Mouse (Mus musculus) intestine, embryonic 14.5 days (tissue): ENCODE data around the gene Prss21. TPM values are rescaled to one million over a fixed set of nuclear protein-coding genes. Genes with fewer than 3 reads are reported as not detected.

Experiments used
- ATAC-seq: fragments of 200-750 bp; cut with Nextera tagmentation; replicated peaks from 2 replicates; pipeline ENCODE4 v1.8.0; 2017; ENCODE audit warnings: low read depth, moderate number of reproducible peaks, moderate TSS enrichment, moderate library complexity; ENCODE audit not compliant: low FRiP score, low TSS enrichment
- DNase-seq: peaks from one replicate; pipeline ENCODE4 v3.0.0-alpha.2; 2018; ENCODE audit warnings: low spot score
- H3K27ac ChIP-seq: fragments of 300-500 bp; sonication (generic); 2 replicates; pipeline ENCODE4 v1.5.1; 2014; ENCODE audit warnings: low read depth, mild to moderate bottlenecking, control low read depth
- H3K27me3 ChIP-seq: fragments of 300-500 bp; sonication (generic); replicated peaks from 2 replicates; pipeline ENCODE4 v1.6.1; 2014; ENCODE audit warnings: low read length, control low read depth; ENCODE audit not compliant: control insufficient read depth, insufficient read depth
- H3K36me3 ChIP-seq: fragments of 300-500 bp; sonication (generic); 2 replicates; pipeline ENCODE4 v1.6.1; 2014; ENCODE audit warnings: low read length, control low read depth; ENCODE audit not compliant: control insufficient read depth, insufficient read depth
- H3K4me1 ChIP-seq: fragments of 300-500 bp; sonication (generic); replicated peaks from 2 replicates; pipeline ENCODE4 v1.6.1; 2014; ENCODE audit warnings: low read length, control low read depth, mixed read lengths; ENCODE audit not compliant: control insufficient read depth, insufficient read depth
- H3K4me2 ChIP-seq: fragments of 300-500 bp; sonication (generic); 2 replicates; pipeline ENCODE4 v1.6.1; 2014; ENCODE audit warnings: low read length
- H3K4me3 ChIP-seq: fragments of 300-500 bp; sonication (generic); 2 replicates; pipeline ENCODE4 v1.5.1; 2014; ENCODE audit warnings: low read depth, low read length, control low read depth, mixed read lengths
- H3K9ac ChIP-seq: fragments of 300-500 bp; sonication (generic); 2 replicates; pipeline ENCODE4 v1.6.1; 2014; ENCODE audit warnings: mild to moderate bottlenecking, low read length
- H3K9me3 ChIP-seq: fragments of 300-500 bp; sonication (generic); 2 replicates; pipeline ENCODE4 v1.6.1; 2016; ENCODE audit warnings: low read length, control low read depth; ENCODE audit not compliant: control insufficient read depth
- WGBS: fragments of 180-500 bp; shearing (Covaris S2); extraction: QIAGEN DNeasy Blood & Tissue Kit; methylation state at CpG from one replicate; pipeline ENCODE4 v1.1.7; 2014; 5-methylcytosine and 5-hydroxymethylcytosine counted together
- polyA plus RNA-seq: library from polyadenylated mRNA; unstranded; fragments of >200 nt; fragmentation: Nextera tagmentation; extraction: Ambion mirVana; gene quantifications from 2 replicates; pipeline ENCODE4 v1.2.1, GENCODE M21; 2014

Gene Prss21
- polyA plus RNA-seq, 1 experiment from 2014 or later: not detected

GRCm38 (mm10) chr17:23829064-23829619, 38.7 kb upstream of the Prss21 start, which contains the start of gene Elob:
Elob (minus strand) TSS chr17:23829136.
- Histone ChIP-seq H3K4me3 (peak within 1 kb of the TSS; percentile 92), H3K36me3 (peaks cover 32% of the 10 kb centered on the region), H3K9ac (peak within 1 kb of the TSS; percentile 86), H3K4me2 (peak within 1 kb of the TSS; percentile 88), H3K27me3 (0 out of 2 replicates have a peak, but pooled peaks cover 11% of the 10 kb centered on the region), H3K4me1 (peaks cover 17% of the 10 kb centered on the region), H3K27ac (peak within 1 kb of the TSS; percentile 87), H3K9me3 (0 out of 2 replicates have a peak, but pooled peaks cover 2% of the 10 kb centered on the region)
- ATAC-seq (peak; percentile 95), DNase-seq (peak; percentile 92)
- WGBS: under 1% methylated on average over 28 of the region's 42 CpGs

GRCm38 (mm10) chr17:23831201-23831600, 36.7 kb upstream of the Prss21 start:
- H3K9ac ChIP-seq: no peak overlapping the region
- peaks cover 17% of the 10 kb centered on the region for H3K4me1 ChIP-seq
- H3K27ac ChIP-seq: no peak overlapping the region
- WGBS: 97% methylated on average over 1 of the region's 1 CpGs
- ATAC-seq: no peak
- no peak overlapping the region for H3K4me3 ChIP-seq
- no peak overlapping the region for H3K4me2 ChIP-seq
- 0 out of 2 replicates have a peak, but pooled peaks cover 11% of the 10 kb centered on the region for H3K27me3 ChIP-seq
- no peak for DNase-seq
- peaks cover 12% of the 10 kb centered on the region for H3K36me3 ChIP-seq
- H3K9me3 ChIP-seq: 0 out of 2 replicates have a peak, but pooled peaks cover 2% of the 10 kb centered on the region

GRCm38 (mm10) chr17:23836006-23836575, 31.8 kb upstream of the Prss21 start, which contains the start of gene Prss33:
Prss33 (minus strand) TSS chr17:23836056.
- Histone ChIP-seq H3K4me2 (no peak within 1 kb of the TSS), H3K9ac (no peak within 1 kb of the TSS), H3K4me3 (no peak within 1 kb of the TSS), H3K27me3 (0 out of 2 replicates have a peak, but pooled peaks cover 7% of the 10 kb centered on the region), H3K9me3 (no peaks in the 10 kb centered on the region), H3K4me1 (no peaks in the 10 kb centered on the region), H3K27ac (no peak within 1 kb of the TSS), H3K36me3 (no peaks in the 10 kb centered on the region)
- ATAC-seq: no peak
- no peak for DNase-seq
- 70% methylated on average over 8 of the region's 8 CpGs for WGBS

DNA sequence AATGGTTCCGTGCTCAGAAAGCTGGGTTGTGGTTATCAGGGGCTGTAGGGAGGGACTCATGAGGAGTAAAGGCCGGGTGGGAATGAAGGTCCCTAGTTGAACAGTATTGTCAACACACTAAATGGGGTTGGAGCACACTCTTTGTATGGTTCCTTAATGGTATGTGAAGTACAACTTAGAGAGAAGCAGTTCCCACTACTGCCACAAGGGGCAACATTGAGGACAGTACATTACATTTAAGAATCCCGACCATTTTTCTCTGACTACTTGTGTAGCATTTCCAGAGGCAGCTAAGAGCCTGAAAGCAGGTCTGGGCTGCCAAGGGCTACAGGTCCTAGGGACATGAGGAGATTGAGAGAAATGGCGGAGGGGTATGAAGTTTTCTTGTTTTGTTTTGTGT, 26.7 kb upstream of the Prss21 start:
- ATAC-seq: no peak
- peak; percentile 76 for DNase-seq
- 26% methylated on average over 4 of the region's 4 CpGs for WGBS

DNA sequence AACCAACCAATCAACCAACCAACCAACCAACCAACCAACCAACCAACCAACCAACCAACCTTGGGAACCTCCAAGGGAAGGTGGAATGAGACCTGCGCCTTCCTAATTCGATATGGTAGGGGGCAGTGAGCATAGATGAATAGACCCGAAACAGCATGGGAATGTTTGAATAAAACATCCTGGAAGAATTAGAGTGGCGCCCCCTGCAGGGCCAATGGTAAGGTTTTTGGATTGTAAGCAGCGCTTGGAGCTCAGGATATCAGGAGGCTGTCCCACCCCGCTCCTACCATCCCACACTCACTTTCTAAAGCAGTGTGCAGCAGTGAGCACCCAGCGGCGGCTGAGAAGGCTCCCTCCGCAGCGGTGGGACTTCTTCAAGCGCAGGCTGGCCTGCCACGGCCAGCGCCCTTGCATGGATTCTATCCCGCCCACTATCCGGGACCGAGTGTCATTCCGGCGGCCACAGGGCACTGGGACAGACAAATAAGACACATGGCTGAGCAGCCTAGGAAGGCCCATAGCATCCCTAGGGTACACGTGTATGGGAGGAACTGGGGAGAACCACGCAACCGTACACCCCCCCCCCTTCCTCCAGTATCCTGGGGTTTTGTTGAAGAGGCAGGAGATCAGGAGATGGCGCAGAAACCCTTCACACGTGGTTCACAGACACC, 24.6 kb upstream of the Prss21 start:
- Histone ChIP-seq H3K4me1 (no peaks in the 10 kb centered on the region), H3K27me3 (no peaks in the 10 kb centered on the region), H3K27ac (no peak overlapping the region), H3K9me3 (no peaks in the 10 kb centered on the region), H3K9ac (no peak overlapping the region), H3K4me3 (no peak overlapping the region), H3K4me2 (peak overlapping the region; percentile 35; the same call in 1 of the 2 replicates), H3K36me3 (no peaks in the 10 kb centered on the region)
- DNase-seq: no peak
- 0 out of 2 replicates have a peak, but pooled peaks have one; percentile 32 for ATAC-seq
- 48% methylated on average over 23 of the region's 23 CpGs for WGBS

More for the DNA sequence above, 26.7 kb upstream of the Prss21 start:
- Histone ChIP-seq H3K4me3 (no peak overlapping the region), H3K27ac (no peak overlapping the region), H3K4me2 (no peak overlapping the region), H3K9me3 (no peaks in the 10 kb centered on the region), H3K27me3 (no peaks in the 10 kb centered on the region), H3K36me3 (no peaks in the 10 kb centered on the region), H3K9ac (no peak overlapping the region), H3K4me1 (no peaks in the 10 kb centered on the region)

DNA sequence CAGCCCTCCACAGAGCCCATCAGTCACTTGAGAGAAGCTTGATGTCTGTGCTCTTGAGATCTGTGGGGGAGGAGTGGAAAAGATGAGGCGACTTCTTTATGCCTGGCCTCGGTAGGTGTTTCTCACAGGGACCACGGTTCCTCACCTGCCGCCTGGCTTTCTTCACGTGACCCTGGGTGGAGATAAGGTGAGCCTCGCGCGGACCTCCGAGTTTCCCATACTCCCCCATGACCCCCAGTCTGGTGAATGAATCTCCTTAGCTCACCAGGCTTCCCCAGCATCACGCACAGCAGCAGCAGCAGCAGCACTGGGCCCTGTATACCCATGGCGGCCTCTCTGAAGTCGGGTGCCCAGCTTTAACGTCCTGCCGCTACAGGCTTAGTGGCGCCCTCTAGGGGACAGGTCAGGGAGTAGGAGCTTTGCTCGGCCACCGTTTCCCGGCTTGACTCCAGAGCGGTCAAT, 24.0 kb upstream of the Prss21 start, which contains the start of the genes Prss32 and Prss41:
Prss32 (plus strand) TSS at position 44 of the 462 bp plus-strand sequence.
Prss41 (minus strand) TSS at position 361 of the 462 bp plus-strand sequence.
- Histone ChIP-seq H3K4me3 (no peak within 1 kb of the TSS), H3K9ac (no peak within 1 kb of the TSS), H3K27ac (no peak within 1 kb of the TSS), H3K27me3 (no peaks in the 10 kb centered on the region), H3K9me3 (no peaks in the 10 kb centered on the region), H3K36me3 (no peaks in the 10 kb centered on the region), H3K4me1 (no peaks in the 10 kb centered on the region), H3K4me2 (peak within 1 kb of the TSS; percentile 35)
- ATAC-seq: peak; percentile 38; the same call in 1 of the 2 replicates
- 11% methylated on average over 19 of the region's 19 CpGs for WGBS
- DNase-seq: peak; percentile 71

GRCm38 (mm10) chr17:23850028-23850427, 17.8 kb upstream of the Prss21 start:
- Histone ChIP-seq H3K4me3 (no peak overlapping the region), H3K36me3 (no peaks in the 10 kb centered on the region), H3K27ac (no peak overlapping the region), H3K9ac (no peak overlapping the region), H3K4me1 (no peaks in the 10 kb centered on the region), H3K9me3 (no peaks in the 10 kb centered on the region), H3K4me2 (no peak overlapping the region), H3K27me3 (no peaks in the 10 kb centered on the region)
- 63% methylated on average over 2 of the region's 2 CpGs for WGBS
- ATAC-seq (no peak), DNase-seq (no peak)

GRCm38 (mm10) chr17:23850853-23851749, 16.8 kb upstream of the Prss21 start:
- DNase-seq: peak; percentile 84
- Histone ChIP-seq H3K36me3 (no peaks in the 10 kb centered on the region), H3K9me3 (no peaks in the 10 kb centered on the region), H3K4me3 (no peak overlapping the region), H3K27ac (no peak overlapping the region), H3K4me2 (no peak overlapping the region), H3K27me3 (no peaks in the 10 kb centered on the region), H3K4me1 (no peaks in the 10 kb centered on the region), H3K9ac (no peak overlapping the region)
- 57% methylated on average over 18 of the region's 19 CpGs for WGBS
- peak; percentile 62 for ATAC-seq
